Mouse (Mus musculus) embryonic fibroblast, embryonic 13.5 days (primary cell): ENCODE results near the gene Bmp7. TPM values are rescaled to one million over a fixed set of nuclear protein-coding genes. Genes with fewer than 3 reads are reported as not detected.

Source experiments
- H3K27ac ChIP-seq: 2 replicates; pipeline ENCODE4 v1.5.1; 2012; ENCODE audit warnings: low read length, control low read depth, inconsistent platforms; ENCODE audit not compliant: insufficient read depth
- H3K4me1 ChIP-seq: 2 replicates; pipeline ENCODE4 v1.6.1; 2011; ENCODE audit warnings: low read length; ENCODE audit not compliant: control insufficient read depth, insufficient read depth
- H3K4me3 ChIP-seq: 2 replicates; pipeline ENCODE4 v1.5.1; 2011; ENCODE audit warnings: mild to moderate bottlenecking, control low read depth, low read length; ENCODE audit not compliant: insufficient read depth
- CTCF ChIP-seq: IDR thresholded peaks from 2 replicates; pipeline ENCODE4 v1.5.1; 2011; ENCODE audit warnings: mild to moderate bottlenecking, control low read depth, low read length, moderate library complexity, borderline replicate concordance; ENCODE audit not compliant: insufficient read depth
- POLR2A ChIP-seq: IDR thresholded peaks from 2 replicates; pipeline ENCODE4 v1.6.1; 2011; ENCODE audit warnings: low read depth, mild to moderate bottlenecking, control low read depth, low read length, moderate library complexity
- polyA plus RNA-seq: library from polyadenylated mRNA; stranded (reverse); fragments of >200 nt; gene quantifications from 2 replicates; pipeline ENCODE4 v1.2.4, GENCODE M21; 2011; ENCODE audit warnings: low read depth; ENCODE audit not compliant: missing spikeins, insufficient read length

Gene Bmp7
- polyA plus RNA-seq, 1 experiment = not detected

DNA sequence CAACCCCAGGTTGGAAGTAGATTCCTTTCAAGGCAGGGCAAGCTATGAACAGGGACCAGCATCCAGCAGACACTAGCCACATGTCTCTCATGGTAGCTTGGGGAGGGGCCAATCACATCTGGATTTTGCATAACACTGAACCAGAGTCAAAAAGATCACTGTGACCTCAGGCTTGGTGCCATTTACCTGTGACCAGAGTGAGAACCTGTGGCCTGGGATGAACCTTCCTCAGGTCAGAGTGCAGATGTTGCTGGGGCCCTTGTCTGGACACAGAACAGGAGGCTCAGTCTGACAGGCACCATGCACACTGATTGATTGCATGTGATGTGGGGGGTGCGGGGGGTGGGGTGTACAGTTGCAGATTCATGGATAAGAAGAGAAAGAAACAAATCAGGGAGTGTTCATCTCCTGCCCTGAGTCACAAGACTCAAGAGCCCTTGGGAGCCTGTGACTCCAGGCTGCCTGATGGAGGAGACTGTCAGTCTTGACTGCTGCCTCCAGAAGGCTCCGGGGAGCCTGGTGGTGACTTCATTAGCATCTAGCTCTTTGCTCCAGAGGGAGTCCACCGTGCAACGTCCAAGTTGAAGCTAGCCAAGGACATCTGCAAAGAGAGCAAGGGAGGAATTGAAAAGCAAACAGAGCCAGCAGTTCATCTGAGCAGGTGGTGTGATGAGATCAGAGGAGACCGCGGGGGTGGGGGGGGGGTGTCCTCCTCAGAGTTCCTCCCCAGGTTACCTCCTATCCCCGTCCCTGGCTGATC, 33.9 kb upstream of the Bmp7 start:
- Histone ChIP-seq H3K4me1 (peaks cover 3% of the 10 kb centered on the region; the same call in 1 of the 2 replicates), H3K27ac (no peak overlapping the region), H3K4me3 (no peak overlapping the region)
- TF ChIP-seq POLR2A = no peak
- no peak for TF ChIP-seq CTCF

DNA sequence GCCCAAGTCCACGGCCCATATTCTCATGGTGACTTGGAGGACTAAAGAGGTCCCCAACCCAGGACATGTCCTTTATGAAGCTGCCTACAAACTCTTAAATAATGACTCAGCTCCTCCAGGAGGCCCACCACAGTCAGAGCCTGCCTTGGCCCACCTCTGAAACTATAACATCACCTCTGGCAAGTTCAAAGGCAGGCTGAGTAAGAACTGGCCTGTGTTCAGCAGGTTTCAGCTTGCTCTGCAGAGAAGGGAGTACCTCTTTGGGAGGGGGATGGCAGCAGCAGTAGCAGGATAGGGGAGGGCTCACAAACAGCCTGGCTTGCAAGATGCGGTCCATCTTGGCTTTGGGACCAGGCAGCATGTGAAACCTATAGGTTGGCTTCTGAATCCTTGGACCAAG, 31.7 kb upstream of the Bmp7 start:
- no peak for TF ChIP-seq CTCF
- no peak for TF ChIP-seq POLR2A

DNA sequence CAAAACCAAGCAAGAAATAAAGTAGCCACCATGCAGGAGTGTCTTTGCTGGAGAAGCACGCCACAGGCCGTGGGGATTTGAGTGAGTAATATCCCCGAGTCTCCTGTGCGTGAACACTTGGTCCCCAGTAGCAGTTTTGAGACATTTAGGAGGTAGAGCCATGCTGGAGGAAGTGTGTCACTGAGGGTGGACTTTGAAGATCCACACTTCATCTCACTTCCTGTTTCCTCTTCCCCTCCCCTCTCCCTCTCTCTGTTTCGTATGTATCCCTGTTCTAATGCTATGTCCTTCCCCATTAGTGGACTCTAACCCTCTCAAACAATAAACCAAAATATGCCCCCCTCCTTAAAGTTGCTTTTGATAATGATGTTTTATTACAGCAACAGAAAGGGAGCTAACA, 26.4 kb upstream of the Bmp7 start:
- peaks cover 6% of the 10 kb centered on the region; the same call in 1 of the 2 replicates for H3K4me1 ChIP-seq
- H3K27ac ChIP-seq = no peak overlapping the region
- no peak for TF ChIP-seq POLR2A
- no peak overlapping the region for H3K4me3 ChIP-seq

More for the DNA sequence above, 31.7 kb upstream of the Bmp7 start:
- Histone ChIP-seq H3K4me3 (no peak overlapping the region), H3K4me1 (peaks cover 3% of the 10 kb centered on the region; the same call in 1 of the 2 replicates), H3K27ac (no peak overlapping the region)

DNA sequence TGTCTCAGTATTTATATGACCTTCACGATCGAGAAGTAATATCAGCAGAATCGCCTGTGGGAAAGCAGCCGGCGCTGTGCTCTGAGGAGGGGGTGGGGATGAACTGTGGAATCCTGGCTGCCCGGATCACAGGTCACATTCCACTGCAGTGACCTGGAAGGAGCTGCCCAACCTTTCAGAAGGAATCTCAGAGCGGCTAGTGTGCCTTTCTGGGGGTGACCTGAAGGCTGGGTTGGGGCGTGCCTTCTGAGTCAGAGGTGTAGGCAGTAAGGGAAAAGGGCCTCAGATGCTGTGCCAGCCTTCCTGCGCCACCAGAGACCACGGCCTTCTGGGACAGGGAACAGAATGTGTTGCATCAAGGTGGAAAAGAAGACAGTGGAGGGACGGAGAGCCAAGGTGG, 25.1 kb upstream of the Bmp7 start:
- Histone ChIP-seq H3K4me1 (peaks cover 6% of the 10 kb centered on the region; the same call in 1 of the 2 replicates), H3K27ac (no peak overlapping the region), H3K4me3 (no peak overlapping the region)
- TF ChIP-seq CTCF (no peak), POLR2A (no peak)

DNA sequence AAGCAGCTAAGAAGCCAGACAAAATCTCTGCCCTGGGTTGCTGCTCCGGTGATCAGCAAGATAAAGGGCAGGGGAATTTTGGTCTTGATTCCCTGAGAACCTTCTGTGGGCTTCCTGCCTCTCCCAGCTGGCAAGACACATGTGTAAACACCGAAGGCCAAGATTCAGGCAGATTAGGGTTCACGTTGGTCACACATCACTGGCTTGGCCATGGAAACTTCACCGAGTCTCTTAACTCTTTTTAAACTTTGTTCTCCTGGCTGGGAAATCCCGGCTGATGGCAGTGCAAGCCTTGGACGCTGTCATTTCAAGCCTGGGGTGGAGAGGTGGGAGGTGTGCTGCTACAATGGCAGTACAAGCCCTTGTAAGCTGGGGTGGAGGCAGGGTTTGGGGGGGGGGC, 21.1 kb upstream of the Bmp7 start:
- H3K4me3 ChIP-seq = no peak overlapping the region
- TF ChIP-seq CTCF (no peak), POLR2A (no peak)
- no peak overlapping the region for H3K27ac ChIP-seq
- peaks cover 6% of the 10 kb centered on the region; the same call in 1 of the 2 replicates for H3K4me1 ChIP-seq

DNA sequence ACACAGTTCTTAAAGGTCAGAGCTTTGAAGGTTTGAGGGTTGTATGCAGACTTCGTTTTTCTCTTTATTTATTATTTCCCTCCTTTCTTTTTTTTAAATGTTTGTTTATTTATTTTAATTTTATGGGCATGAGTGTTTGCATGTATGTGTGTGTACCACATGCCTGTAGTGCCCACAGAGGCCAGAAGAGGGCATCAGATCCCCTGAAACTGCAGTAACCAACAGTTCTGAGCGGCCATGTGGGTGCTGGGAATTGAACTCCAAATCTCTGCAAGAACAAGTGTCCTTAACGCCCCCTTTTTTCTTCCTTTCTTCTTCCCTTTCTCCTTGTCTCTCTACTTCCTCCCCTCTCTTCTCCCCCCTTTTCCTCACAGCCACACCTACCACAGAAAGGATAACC, 20.2 kb upstream of the Bmp7 start:
- no peak overlapping the region for H3K4me3 ChIP-seq
- no peak overlapping the region for H3K27ac ChIP-seq
- TF ChIP-seq POLR2A (no peak), CTCF (no peak)
- H3K4me1 ChIP-seq = peaks cover 6% of the 10 kb centered on the region; the same call in 1 of the 2 replicates

DNA sequence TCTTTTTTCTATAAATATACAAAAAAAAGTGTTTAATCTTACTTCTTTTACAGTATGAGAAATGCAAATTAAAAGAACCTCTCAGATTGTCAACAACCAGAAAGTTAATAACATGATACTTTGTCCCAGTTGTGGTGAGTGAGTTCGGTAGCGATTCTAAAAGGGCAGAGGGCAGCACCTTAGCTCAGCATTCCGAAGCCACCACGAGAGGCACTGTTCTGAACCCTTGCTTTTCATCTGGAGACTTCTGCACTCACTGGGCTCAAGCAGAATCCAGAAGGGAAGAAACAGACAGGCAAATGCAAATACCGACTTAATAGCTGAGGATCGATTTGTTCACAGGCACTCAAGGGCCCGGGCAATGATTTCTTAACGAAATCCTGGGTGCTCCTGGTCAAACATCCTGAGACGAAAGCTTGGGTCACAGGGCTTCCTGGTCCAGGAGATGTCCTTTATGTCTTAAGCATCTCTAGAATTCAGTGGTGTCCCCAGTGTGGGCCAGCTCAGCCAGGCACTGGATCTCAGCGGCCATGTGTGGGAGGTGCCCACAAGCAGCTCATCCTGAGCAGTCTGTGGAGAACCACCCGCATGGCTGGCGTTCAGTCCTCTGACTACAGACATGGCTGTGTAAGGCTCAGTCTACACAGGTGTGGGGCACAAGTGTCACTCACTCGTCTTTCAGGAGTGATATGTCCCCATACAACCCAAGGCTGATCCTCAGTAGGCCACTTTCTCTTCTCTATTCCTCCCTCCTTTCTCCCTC, 19.1 kb upstream of the Bmp7 start:
- TF ChIP-seq CTCF = no peak
- TF ChIP-seq POLR2A = no peak
- Histone ChIP-seq H3K4me3 (no peak overlapping the region), H3K4me1 (0 out of 2 replicates have a peak, but pooled peaks cover 2% of the 10 kb centered on the region), H3K27ac (no peak overlapping the region)

DNA sequence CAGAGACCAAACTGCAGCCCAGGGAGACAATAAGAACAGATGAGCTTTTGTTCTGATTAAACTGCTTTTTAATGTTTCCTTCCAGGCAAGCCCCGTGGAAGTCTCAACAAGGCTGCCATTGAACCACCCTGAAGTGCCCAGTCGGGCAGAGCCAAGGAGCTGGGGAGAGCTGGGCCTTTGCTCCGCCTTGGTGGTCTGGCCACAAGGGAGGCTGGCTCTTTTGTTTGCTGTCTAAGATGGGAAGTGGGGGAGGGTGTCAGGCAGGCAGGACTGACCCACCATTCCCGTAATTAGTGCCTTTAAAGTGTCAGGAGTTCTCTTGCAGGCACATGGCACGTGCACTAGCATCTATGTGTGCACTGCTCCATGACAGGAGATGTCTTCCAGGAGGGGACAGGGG, 18.5 kb upstream of the Bmp7 start:
- H3K4me3 ChIP-seq = no peak overlapping the region
- H3K27ac ChIP-seq = no peak overlapping the region
- TF ChIP-seq CTCF (no peak), POLR2A (no peak)
- H3K4me1 ChIP-seq = no peaks in the 10 kb centered on the region

DNA sequence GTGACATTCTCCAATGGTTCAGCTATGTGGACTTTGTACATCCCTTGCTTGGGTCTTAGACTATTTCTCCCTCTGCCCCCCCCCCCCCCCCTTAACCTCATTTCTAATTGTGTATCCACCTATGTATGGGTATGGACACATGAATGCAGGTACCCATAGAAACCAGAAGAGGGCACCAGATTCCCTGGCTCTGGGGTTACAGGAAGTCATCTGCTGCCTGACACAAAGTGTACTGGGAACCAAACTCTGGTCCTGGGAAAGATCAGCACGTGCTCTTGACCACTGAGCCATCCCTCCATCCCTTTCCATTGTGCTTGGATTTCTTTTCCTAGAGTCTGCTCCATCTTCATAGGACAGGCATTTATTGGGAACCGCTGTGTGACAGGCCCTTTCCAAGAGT, 11.9 kb upstream of the Bmp7 start:
- TF ChIP-seq CTCF (no peak), POLR2A (no peak)
- H3K4me1 ChIP-seq = no peaks in the 10 kb centered on the region
- no peak overlapping the region for H3K4me3 ChIP-seq
- H3K27ac ChIP-seq = no peak overlapping the region

DNA sequence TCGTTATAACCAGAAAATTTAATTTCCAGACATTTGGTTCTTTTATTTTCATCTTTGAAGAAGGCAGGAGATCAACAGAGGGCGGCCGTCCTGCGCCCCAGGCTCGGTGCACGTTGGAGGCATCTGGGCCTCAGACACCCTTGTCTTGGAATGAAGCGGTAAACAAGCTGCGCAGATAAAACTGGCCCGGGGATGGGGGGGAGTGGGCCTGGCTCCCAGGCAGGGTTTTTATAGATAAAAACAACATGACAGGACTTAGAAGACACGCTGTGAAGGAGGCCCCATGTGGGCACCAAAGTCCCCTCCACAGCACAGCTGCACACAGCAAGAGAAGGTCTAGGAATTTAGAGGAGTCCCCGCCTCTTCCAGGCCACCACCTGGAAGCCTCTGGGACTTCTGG, 10.6 kb upstream of the Bmp7 start:
- Histone ChIP-seq H3K4me1 (no peaks in the 10 kb centered on the region), H3K27ac (no peak overlapping the region), H3K4me3 (no peak overlapping the region)
- TF ChIP-seq POLR2A = no peak
- no peak for TF ChIP-seq CTCF
